Mouse (Mus musculus): ENCODE measurements at regions not wholly inside any gene's neighbourhood (a gene's known extent, or its start where the extent isn't known, plus 50 kb on each side); places are given as distances from the start of the nearest gene placed in this dataset.
A peak's percentile ranks its signal among the peaks of the same experiment; 100 is the strongest.

- WGBS, result 56% methylated on average over 3 of the region's 3 CpGs
- Histone ChIP-seq H3K27me3 (no peaks in the 10 kb centered on the region), H3K36me3 (no peaks in the 10 kb centered on the region), H3K9me3 (no peaks in the 10 kb centered on the region), H3K27ac (replicated peaks) (no peak overlapping the region), H3K9ac (replicated peaks) (no peak overlapping the region), H3K4me3 (no peak overlapping the region), H3K4me2 (replicated peaks) (no peak overlapping the region), H3K4me1 (no peaks in the 10 kb centered on the region)
- no peak for ATAC-seq (ENCODE audit: low FRiP score, low read depth)
These were observed 106.3 kb upstream of the Ddhd1 start for GRCm38 (mm10) chr14:45764231-45764630.

- H3K4me1 ChIP-seq, result no peaks in the 10 kb centered on the region
- H3K27ac ChIP-seq (replicated peaks), result no peak overlapping the region
- no peak overlapping the region for H3K4me3 ChIP-seq
- no peak for ATAC-seq (ENCODE audit: low FRiP score, low read depth)
- no peaks in the 10 kb centered on the region for H3K36me3 ChIP-seq
- no peaks in the 10 kb centered on the region for H3K27me3 ChIP-seq
- WGBS, result 96% methylated on average over 1 of the region's 1 CpGs
- H3K9ac ChIP-seq (replicated peaks), result no peak overlapping the region
- H3K4me2 ChIP-seq (replicated peaks), result no peak overlapping the region
- H3K9me3 ChIP-seq, result no peaks in the 10 kb centered on the region
These were observed 108.6 kb upstream of the Ddhd1 start for GRCm38 (mm10) chr14:45766582-45766981.

GRCm38 (mm10) chr14:45772665-45773277 lies 114.8 kb upstream of the Ddhd1 start:
- Histone ChIP-seq H3K36me3 (no peaks in the 10 kb centered on the region), H3K4me3 (no peak overlapping the region), H3K9ac (replicated peaks) (no peak overlapping the region), H3K4me1 (0 out of 2 replicates have a peak, but pooled peaks cover 2% of the 10 kb centered on the region), H3K9me3 (no peaks in the 10 kb centered on the region), H3K27ac (replicated peaks) (no peak overlapping the region), H3K4me2 (replicated peaks) (peak overlapping the region; percentile 41), H3K27me3 (no peaks in the 10 kb centered on the region)
- peak; percentile 86 for ATAC-seq (ENCODE audit: low FRiP score, low read depth)
- 23% methylated on average over 19 of the region's 19 CpGs for WGBS

GRCm38 (mm10) chr14:45773326-45773725 lies 115.4 kb upstream of the Ddhd1 start:
- no peaks in the 10 kb centered on the region for H3K36me3 ChIP-seq
- WGBS, result 65% methylated on average over 7 of the region's 7 CpGs

GRCm38 (mm10) chr14:45781850-45782249 lies 123.9 kb upstream of the Ddhd1 start:
- H3K4me2 ChIP-seq (replicated peaks), result no peak overlapping the region
- H3K9me3 ChIP-seq, result no peaks in the 10 kb centered on the region
- H3K27ac ChIP-seq (replicated peaks), result no peak overlapping the region
- ATAC-seq (ENCODE audit: low FRiP score, low read depth), result no peak
- no peaks in the 10 kb centered on the region for H3K27me3 ChIP-seq
- H3K4me3 ChIP-seq, result no peak overlapping the region
- WGBS, result 89% methylated on average over 6 of the region's 6 CpGs
- H3K36me3 ChIP-seq, result no peaks in the 10 kb centered on the region
- no peak overlapping the region for H3K9ac ChIP-seq (replicated peaks)
- H3K4me1 ChIP-seq, result no peaks in the 10 kb centered on the region

More at GRCm38 (mm10) chr14:45773326-45773725, 115.4 kb upstream of the Ddhd1 start:
- no peak overlapping the region for H3K9ac ChIP-seq (replicated peaks)
- H3K4me3 ChIP-seq, result no peak overlapping the region
- 0 out of 2 replicates have a peak, but pooled peaks cover 2% of the 10 kb centered on the region for H3K4me1 ChIP-seq
- ATAC-seq (ENCODE audit: low FRiP score, low read depth), result no peak
- no peak overlapping the region for H3K4me2 ChIP-seq (replicated peaks)
- H3K27me3 ChIP-seq, result no peaks in the 10 kb centered on the region
- no peaks in the 10 kb centered on the region for H3K9me3 ChIP-seq
- H3K27ac ChIP-seq (replicated peaks), result no peak overlapping the region

- H3K27ac ChIP-seq (replicated peaks), result no peak overlapping the region
- 77% methylated on average over 1 of the region's 1 CpGs for WGBS
These were observed 137.0 kb upstream of the Ddhd1 start for GRCm38 (mm10) chr14:45794980-45795379.

GRCm38 (mm10) chr14:45796665-45797319 lies 138.8 kb upstream of the Ddhd1 start:
- WGBS, result 83% methylated on average over 10 of the region's 10 CpGs
- no peak for ATAC-seq (ENCODE audit: low FRiP score, low read depth)

More at GRCm38 (mm10) chr14:45794980-45795379, 137.0 kb upstream of the Ddhd1 start:
- Histone ChIP-seq H3K9me3 (no peaks in the 10 kb centered on the region), H3K4me2 (replicated peaks) (no peak overlapping the region), H3K9ac (replicated peaks) (no peak overlapping the region), H3K4me1 (no peaks in the 10 kb centered on the region), H3K27me3 (no peaks in the 10 kb centered on the region), H3K4me3 (no peak overlapping the region), H3K36me3 (no peaks in the 10 kb centered on the region)
- no peak for ATAC-seq (ENCODE audit: low FRiP score, low read depth)

GRCm38 (mm10) chr14:45797320-45797696 lies 139.4 kb upstream of the Ddhd1 start:
- ATAC-seq (ENCODE audit: low FRiP score, low read depth), result no peak
- no peaks in the 10 kb centered on the region for H3K36me3 ChIP-seq
- no peak overlapping the region for H3K4me3 ChIP-seq
- H3K9me3 ChIP-seq, result no peaks in the 10 kb centered on the region
- no peaks in the 10 kb centered on the region for H3K4me1 ChIP-seq
- no peak overlapping the region for H3K27ac ChIP-seq (replicated peaks)
- no peak overlapping the region for H3K9ac ChIP-seq (replicated peaks)
- no peak overlapping the region for H3K4me2 ChIP-seq (replicated peaks)
- WGBS, result 88% methylated on average over 4 of the region's 4 CpGs
- H3K27me3 ChIP-seq, result no peaks in the 10 kb centered on the region

More at GRCm38 (mm10) chr14:45796665-45797319, 138.8 kb upstream of the Ddhd1 start:
- H3K4me1 ChIP-seq, result no peaks in the 10 kb centered on the region
- H3K27ac ChIP-seq (replicated peaks), result no peak overlapping the region
- H3K36me3 ChIP-seq, result no peaks in the 10 kb centered on the region
- H3K9me3 ChIP-seq, result no peaks in the 10 kb centered on the region
- no peak overlapping the region for H3K4me3 ChIP-seq
- H3K27me3 ChIP-seq, result no peaks in the 10 kb centered on the region
- no peak overlapping the region for H3K9ac ChIP-seq (replicated peaks)
- no peak overlapping the region for H3K4me2 ChIP-seq (replicated peaks)

- 83% methylated on average over 2 of the region's 2 CpGs for WGBS
- H3K9me3 ChIP-seq, result no peaks in the 10 kb centered on the region
- H3K4me1 ChIP-seq, result no peaks in the 10 kb centered on the region
- H3K36me3 ChIP-seq, result no peaks in the 10 kb centered on the region
- no peak overlapping the region for H3K4me2 ChIP-seq (replicated peaks)
- no peak overlapping the region for H3K4me3 ChIP-seq
- ATAC-seq (ENCODE audit: low FRiP score, low read depth), result no peak
- no peaks in the 10 kb centered on the region for H3K27me3 ChIP-seq
- H3K9ac ChIP-seq (replicated peaks), result no peak overlapping the region
- H3K27ac ChIP-seq (replicated peaks), result no peak overlapping the region
These were observed 141.3 kb upstream of the Ddhd1 start for GRCm38 (mm10) chr14:45799286-45799685.

GRCm38 (mm10) chr14:45805950-45806349 lies 148.0 kb upstream of the Ddhd1 start:
- ATAC-seq (ENCODE audit: low FRiP score, low read depth), result no peak
- Histone ChIP-seq H3K36me3 (no peaks in the 10 kb centered on the region), H3K27me3 (no peaks in the 10 kb centered on the region), H3K4me2 (replicated peaks) (no peak overlapping the region), H3K27ac (replicated peaks) (no peak overlapping the region), H3K9ac (replicated peaks) (no peak overlapping the region), H3K4me3 (no peak overlapping the region), H3K4me1 (no peaks in the 10 kb centered on the region), H3K9me3 (no peaks in the 10 kb centered on the region)
- 89% methylated on average over 3 of the region's 3 CpGs for WGBS

- no peak overlapping the region for H3K4me3 ChIP-seq
- H3K9ac ChIP-seq (replicated peaks), result no peak overlapping the region
- H3K27ac ChIP-seq (replicated peaks), result no peak overlapping the region
- WGBS, result 91% methylated on average over 7 of the region's 7 CpGs
- no peaks in the 10 kb centered on the region for H3K9me3 ChIP-seq
- no peak overlapping the region for H3K4me2 ChIP-seq (replicated peaks)
- no peaks in the 10 kb centered on the region for H3K36me3 ChIP-seq
- H3K4me1 ChIP-seq, result no peaks in the 10 kb centered on the region
- no peaks in the 10 kb centered on the region for H3K27me3 ChIP-seq
- ATAC-seq (ENCODE audit: low FRiP score, low read depth), result no peak
These were observed 148.9 kb upstream of the Ddhd1 start for GRCm38 (mm10) chr14:45806726-45807280.

GRCm38 (mm10) chr14:45807767-45808166 lies 149.8 kb upstream of the Ddhd1 start:
- ATAC-seq (ENCODE audit: low FRiP score, low read depth), result no peak
- 95% methylated on average over 7 of the region's 7 CpGs for WGBS
- no peak overlapping the region for H3K4me2 ChIP-seq (replicated peaks)
- no peak overlapping the region for H3K4me3 ChIP-seq
- no peaks in the 10 kb centered on the region for H3K36me3 ChIP-seq
- no peaks in the 10 kb centered on the region for H3K27me3 ChIP-seq
- no peak overlapping the region for H3K9ac ChIP-seq (replicated peaks)
- H3K27ac ChIP-seq (replicated peaks), result no peak overlapping the region
- H3K4me1 ChIP-seq, result no peaks in the 10 kb centered on the region
- no peaks in the 10 kb centered on the region for H3K9me3 ChIP-seq
